ENCODE assay signal across 8 mouse cellular contexts in the genomic region with DNA sequence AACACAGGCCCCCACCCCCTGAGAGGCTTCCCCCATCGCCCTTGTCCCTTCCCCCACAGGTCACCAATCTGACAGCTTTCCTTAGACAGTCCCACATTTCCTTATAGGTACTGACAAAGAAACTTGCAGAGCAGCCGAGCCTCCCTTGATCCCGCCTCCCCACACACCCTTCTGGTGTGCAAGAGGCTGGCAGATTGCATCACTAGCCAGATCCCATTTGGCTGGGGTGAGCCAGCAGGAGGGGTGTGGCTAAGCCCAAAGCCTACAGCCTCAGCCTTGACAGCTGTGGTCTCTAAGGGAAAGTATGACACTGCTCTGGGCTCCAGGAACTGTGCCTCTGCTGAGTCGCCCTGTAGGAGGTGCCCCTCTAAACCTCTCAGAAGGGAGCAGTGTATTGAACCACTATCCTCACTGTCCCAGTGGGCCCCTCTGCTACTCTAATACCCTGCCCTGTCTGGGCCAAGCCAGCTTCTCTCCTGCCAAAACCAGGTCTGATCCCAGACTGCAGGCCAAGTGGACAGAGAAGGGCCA. TPM values are rescaled to one million over a fixed set of nuclear protein-coding genes. Genes with fewer than 3 reads are reported as not detected.
DNase-seq lines count a peak whose midpoint lies in the region; ATAC-seq and TF ChIP-seq lines count a peak whose summit lies in the region.

No protein-coding gene starts in this region.

- H3K9me3 ChIP-seq in heart, embryonic 11.5 days (replicated peaks; ENCODE audit: control insufficient read depth, low read length) = no peaks in the 10 kb centered on the region
- no peaks in the 10 kb centered on the region for H3K9me3 ChIP-seq in kidney, embryonic 16.5 days (ENCODE audit: low read length)
- H3K9me3 ChIP-seq in stomach, postnatal 0 days (ENCODE audit: control insufficient read depth, low read length) = no peaks in the 10 kb centered on the region

- H3K27ac ChIP-seq in bone marrow macrophage, adult 2 months (ENCODE audit: insufficient read depth, low read depth, low read length) = 0 out of 2 replicates have a peak overlapping the region, but pooled peaks have one; percentile 1
- peak overlapping the region; percentile 82 for H3K27ac ChIP-seq in heart, embryonic 11.5 days (ENCODE audit: low read depth, low read length)
- H3K27ac ChIP-seq in kidney, embryonic 16.5 days (ENCODE audit: low read length) = peak overlapping the region; percentile 94
- H3K27ac ChIP-seq in stomach, postnatal 0 days (replicated peaks) = peak overlapping the region; percentile 90

- WGBS in heart, embryonic 11.5 days (ENCODE audit: insufficient replicate concordance) = 4% methylated on average over 4 of the region's 4 CpGs
- WGBS in kidney, embryonic 16.5 days = 4% methylated on average over 4 of the region's 4 CpGs
- 5% methylated on average over 4 of the region's 4 CpGs for WGBS in stomach, postnatal 0 days

- ATAC-seq in erythroid progenitor cell, adult 5-6 weeks (replicated peaks; ENCODE audit: low FRiP score, poor library complexity, severe bottlenecking) = peak; percentile 84
- peak; percentile 86 for ATAC-seq in heart, embryonic 11.5 days (replicated peaks; ENCODE audit: insufficient number of reproducible peaks, low FRiP score, low TSS enrichment)
- peak; percentile 81 for ATAC-seq in kidney, embryonic 16.5 days (ENCODE audit: low FRiP score, low TSS enrichment)
- ATAC-seq in stomach, postnatal 0 days (ENCODE audit: low FRiP score, low TSS enrichment) = peak; percentile 93

- no peaks in the 10 kb centered on the region for H3K27me3 ChIP-seq in C2C12 (ENCODE audit: control insufficient read depth, insufficient read depth, insufficient read length)
- no peaks in the 10 kb centered on the region for H3K27me3 ChIP-seq in heart, embryonic 11.5 days (ENCODE audit: control insufficient read depth, insufficient read depth, low read length)
- H3K27me3 ChIP-seq in kidney, embryonic 16.5 days (ENCODE audit: insufficient read depth, low read length) = no peaks in the 10 kb centered on the region
- no peaks in the 10 kb centered on the region for H3K27me3 ChIP-seq in stomach, postnatal 0 days (ENCODE audit: control insufficient read depth, insufficient read depth, low read length)

- peaks cover 25% of the 10 kb centered on the region for H3K4me1 ChIP-seq in bone marrow macrophage, adult 2 months (ENCODE audit: control insufficient read depth, insufficient read depth, low read length)
- H3K4me1 ChIP-seq in heart, embryonic 11.5 days (ENCODE audit: control insufficient read depth, insufficient read depth, low read length) = peaks cover 50% of the 10 kb centered on the region
- H3K4me1 ChIP-seq in kidney, embryonic 16.5 days (ENCODE audit: insufficient read depth, low read length) = peaks cover 59% of the 10 kb centered on the region
- peaks cover 16% of the 10 kb centered on the region for H3K4me1 ChIP-seq in stomach, postnatal 0 days (replicated peaks; ENCODE audit: control insufficient read depth, insufficient read depth)

- TF ChIP-seq EP300 in stomach, postnatal 0 days (optimal IDR thresholded peaks at IDR 0.05) = no peak

- TF ChIP-seq CTCF in C2C12 (IDR thresholded peaks at IDR 0.05; ENCODE audit: control insufficient read depth, insufficient read depth, insufficient read length) = no peak
- TF ChIP-seq CTCF in bone marrow macrophage, adult 2 months (IDR thresholded peaks at IDR 0.05; ENCODE audit: low read depth, low read length) = no peak
- TF ChIP-seq CTCF in stomach, postnatal 0 days (IDR thresholded peaks at IDR 0.05; ENCODE audit: low read depth) = peak; percentile 42

- peaks cover 74% of the 10 kb centered on the region for H3K79me2 ChIP-seq in C2C12 (ENCODE audit: control insufficient read depth, insufficient read depth)

- H3K79me3 ChIP-seq in C2C12 (ENCODE audit: low read depth) = peaks cover 35% of the 10 kb centered on the region

- peak; percentile 96 for DNase-seq in liver
- peak; percentile 65 to 78 for DNase-seq in monocyte, adult 2 months (ENCODE audit: low read depth in 1 of 2, low spot score in 2 of 2)
- DNase-seq in stomach, postnatal 0 days (ENCODE audit: low spot score) = peak; percentile 91

- H3K4me3 ChIP-seq in C2C12 (ENCODE audit: insufficient read depth, poor library complexity, severe bottlenecking) = no peak overlapping the region
- no peak overlapping the region for H3K4me3 ChIP-seq in bone marrow macrophage, adult 2 months (ENCODE audit: insufficient read depth, low read length)
- H3K4me3 ChIP-seq in heart, embryonic 11.5 days (ENCODE audit: low read depth, low read length) = no peak overlapping the region
- H3K4me3 ChIP-seq in kidney, embryonic 16.5 days (ENCODE audit: low read length) = 0 out of 2 replicates have a peak overlapping the region, but pooled peaks have one; percentile 5
- peak overlapping the region; percentile 6 for H3K4me3 ChIP-seq in stomach, postnatal 0 days (ENCODE audit: low read depth, low read length)

- H3ac ChIP-seq in C2C12 (ENCODE audit: control insufficient read depth, insufficient read length, low read depth) = no peak overlapping the region

- H3K4me2 ChIP-seq in heart, embryonic 11.5 days = peak overlapping the region; percentile 54
- H3K4me2 ChIP-seq in kidney, embryonic 16.5 days (replicated peaks; ENCODE audit: low read depth, low read length) = peak overlapping the region; percentile 39
- H3K4me2 ChIP-seq in stomach, postnatal 0 days (replicated peaks; ENCODE audit: low read depth) = peak overlapping the region; percentile 21

- H3K36me3 ChIP-seq in C2C12 (ENCODE audit: control insufficient read depth, insufficient read depth) = peaks cover 19% of the 10 kb centered on the region
- H3K36me3 ChIP-seq in heart, embryonic 11.5 days (ENCODE audit: control insufficient read depth, insufficient read depth, low read length) = no peaks in the 10 kb centered on the region
- 0 out of 2 replicates have a peak, but pooled peaks cover 4% of the 10 kb centered on the region for H3K36me3 ChIP-seq in kidney, embryonic 16.5 days (ENCODE audit: insufficient read depth, low read length)
- no peaks in the 10 kb centered on the region for H3K36me3 ChIP-seq in stomach, postnatal 0 days (ENCODE audit: control insufficient read depth, insufficient read depth, low read length)

- H3K9ac ChIP-seq in heart, embryonic 11.5 days (ENCODE audit: low read depth, low read length) = peak overlapping the region; percentile 57
- peak overlapping the region; percentile 42 for H3K9ac ChIP-seq in kidney, embryonic 16.5 days (replicated peaks; ENCODE audit: low read length)
- H3K9ac ChIP-seq in stomach, postnatal 0 days (ENCODE audit: low read length) = peak overlapping the region; percentile 31

- no peak for TF ChIP-seq POLR2A in bone marrow macrophage, adult 2 months (IDR thresholded peaks at IDR 0.05; ENCODE audit: borderline replicate concordance, low read depth, low read length)

TF ChIP-seq in C2C12, 6 proteins besides CTCF, POLR2A, EP300 and RAD21:
- TF ChIP-seq MYOG (IDR thresholded peaks at IDR 0.05; ENCODE audit: control insufficient read depth, extremely low read depth, insufficient read length) (no peak), FOSL1 (IDR thresholded peaks at IDR 0.05; ENCODE audit: insufficient read depth, low read length, poor library complexity, severe bottlenecking) (no peak), MYOD1 (IDR thresholded peaks at IDR 0.05; ENCODE audit: control insufficient read depth, insufficient read length, low read depth) (peak; percentile 40), CEBPB (IDR thresholded peaks at IDR 0.05; ENCODE audit: low read depth) (peak; percentile 90)

RNA-seq across cellular contexts. Expression of a gene that starts 9.0 kb away (rescaled TPM):
- polyA plus RNA-seq in C2C12 (2012; fragmentation: generic; extraction: Trizol) = 112 TPM
- polyA plus RNA-seq in bone marrow macrophage, adult 2 months (2012; ENCODE audit: insufficient read depth, insufficient read length, missing spikeins) = 1.9 and 2.4 TPM in 2 replicates
- total RNA-seq in erythroid progenitor cell, adult 5-6 weeks (2015; ENCODE audit: low replicate concordance) = 204 and 216 TPM in 2 replicates
- total RNA-seq in erythroid progenitor cell, adult 5-6 weeks (2017; ENCODE audit: low replicate concordance) = 167 and 189 TPM in 2 replicates
- polyA plus RNA-seq in heart, embryonic 11.5 days (2014; fragmentation: Nextera tagmentation; extraction: Ambion mirVana) = 17.0 and 18.4 TPM in 2 replicates
- 15.1 and 17.0 TPM in 2 replicates for polyA plus RNA-seq in kidney, embryonic 16.5 days (2015; fragmentation: Nextera tagmentation; extraction: Ambion mirVana)
- polyA plus RNA-seq in stomach, postnatal 0 days (2015; fragmentation: Nextera tagmentation; extraction: Ambion mirVana) = 8.9 and 9.3 TPM in 2 replicates

RNA-seq across cellular contexts. Expression of a gene that starts 46.2 kb away (rescaled TPM):
- not detected for polyA plus RNA-seq in C2C12 (2012; fragmentation: generic; extraction: Trizol)
- not detected in 2 replicates for polyA plus RNA-seq in bone marrow macrophage, adult 2 months (2012; ENCODE audit: insufficient read depth, insufficient read length, missing spikeins)
- not detected in 2 replicates for total RNA-seq in erythroid progenitor cell, adult 5-6 weeks (2015; ENCODE audit: low replicate concordance)
- total RNA-seq in erythroid progenitor cell, adult 5-6 weeks (2017; ENCODE audit: low replicate concordance) = not detected in 2 replicates
- 0.17 TPM in 1 of 2 replicates, not detected in the other for polyA plus RNA-seq in heart, embryonic 11.5 days (2014; fragmentation: Nextera tagmentation; extraction: Ambion mirVana)
- polyA plus RNA-seq in kidney, embryonic 16.5 days (2015; fragmentation: Nextera tagmentation; extraction: Ambion mirVana) = not detected in 2 replicates
- polyA plus RNA-seq in stomach, postnatal 0 days (2015; fragmentation: Nextera tagmentation; extraction: Ambion mirVana) = 0.12 and 0.30 TPM in 2 replicates

RNA-seq across cellular contexts. Expression of a gene that starts 51.1 kb away (rescaled TPM):
- polyA plus RNA-seq in C2C12 (2012; fragmentation: generic; extraction: Trizol) = 25.9 TPM
- 19.9 and 24.0 TPM in 2 replicates for polyA plus RNA-seq in bone marrow macrophage, adult 2 months (2012; ENCODE audit: insufficient read depth, insufficient read length, missing spikeins)
- total RNA-seq in erythroid progenitor cell, adult 5-6 weeks (2015; ENCODE audit: low replicate concordance) = 16.3 and 41.1 TPM in 2 replicates
- 42.2 and 94.6 TPM in 2 replicates for total RNA-seq in erythroid progenitor cell, adult 5-6 weeks (2017; ENCODE audit: low replicate concordance)
- polyA plus RNA-seq in heart, embryonic 11.5 days (2014; fragmentation: Nextera tagmentation; extraction: Ambion mirVana) = 39.7 and 40.1 TPM in 2 replicates
- 50.7 TPM in 2 replicates for polyA plus RNA-seq in kidney, embryonic 16.5 days (2015; fragmentation: Nextera tagmentation; extraction: Ambion mirVana)
- 9.0 and 10.0 TPM in 2 replicates for polyA plus RNA-seq in stomach, postnatal 0 days (2015; fragmentation: Nextera tagmentation; extraction: Ambion mirVana)

Comparison
In these comparisons a context has a peak if more than half of its experiments do, and no peak if none do; other contexts are left out.
1. H3K4me3 ChIP-seq: peak in kidney, embryonic 16.5 days (single experiment) and stomach, postnatal 0 days (single experiment); none in C2C12 (single experiment), bone marrow macrophage, adult 2 months (single experiment) and heart, embryonic 11.5 days (single experiment).
2. H3K27ac ChIP-seq: peak in every context shown above with its lines; median percentile 94 in kidney, embryonic 16.5 days; 90 in stomach, postnatal 0 days; 82 in heart, embryonic 11.5 days; 1 in bone marrow macrophage, adult 2 months.
3. Peak in every context shown above with its lines, with median percentiles within 50 percentile points of each other: ATAC-seq, H3K4me2 ChIP-seq, H3K9ac ChIP-seq and DNase-seq.